Mouse (Mus musculus): ENCODE data around the gene Cinp. TPM values are rescaled to one million over a fixed set of nuclear protein-coding genes. Genes with fewer than 3 reads are reported as not detected.
"Not testable (repeated sequence)": the region's sequence is repeated elsewhere in the genome, so short reads cannot be mapped to it uniquely, and the experiment has no call there.

Gene Cinp
- total RNA-seq, 4 experiments from 2014 or later = 22.3 to 24.5 (median 22.8) TPM

- no peak for DNase-seq (ENCODE audit: low spot score in 2 of 2)
Measured at GRCm38 (mm10) chr12:110860293-110860692, 28.7 kb downstream of the Cinp start.

- not testable (repeated sequence) for DNase-seq (ENCODE audit: low spot score in 2 of 2)
Measured at GRCm38 (mm10) chr12:110858681-110859080, 30.3 kb downstream of the Cinp start.

GRCm38 (mm10) chr12:110857196-110857595, 31.7 kb downstream of the Cinp start:
- DNase-seq (ENCODE audit: low spot score in 2 of 2) = no peak

- DNase-seq (ENCODE audit: low spot score in 2 of 2) = no peak
Measured at GRCm38 (mm10) chr12:110854786-110855737, 33.9 kb downstream of the Cinp start.

DNA sequence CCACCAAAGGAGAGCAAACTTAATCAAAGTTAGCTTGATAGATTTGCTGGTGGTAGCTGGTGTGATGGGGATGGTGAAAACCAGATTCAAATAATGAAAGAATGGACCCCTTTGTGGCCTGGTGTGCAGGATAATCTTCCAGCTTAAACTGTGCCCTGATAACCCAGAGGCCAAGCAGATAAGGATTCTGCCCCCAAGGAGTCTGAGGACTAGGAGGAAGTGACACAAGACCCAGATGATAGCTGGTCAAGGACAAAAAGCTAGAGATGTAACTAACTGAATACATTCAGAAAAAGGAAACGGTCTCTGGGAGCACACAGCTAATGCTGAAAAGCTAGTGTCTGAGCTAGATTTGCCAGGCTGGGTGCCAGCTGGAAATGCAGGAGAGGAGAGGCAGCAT, 37.0 kb downstream of the Cinp start:
- DNase-seq (ENCODE audit: low spot score in 2 of 2) = no peak

GRCm38 (mm10) chr12:110851414-110851813, 37.5 kb downstream of the Cinp start:
- no peak for DNase-seq (ENCODE audit: low spot score in 2 of 2)

DNA sequence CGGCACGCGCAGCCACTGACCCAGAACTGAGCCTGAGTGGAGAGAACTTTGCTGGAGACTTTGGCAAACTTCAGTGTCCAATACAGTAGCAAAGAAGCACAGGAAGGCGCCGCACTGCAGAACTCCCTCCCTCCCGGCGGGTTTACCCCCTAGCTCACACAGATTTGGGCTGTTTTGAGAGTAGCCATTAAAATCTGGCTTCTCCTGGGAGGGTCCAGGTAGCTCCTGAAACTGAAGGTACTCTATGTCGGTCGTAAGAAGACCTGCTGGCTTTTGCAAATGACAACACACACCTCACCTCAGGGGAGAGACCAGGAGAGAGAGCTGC, 38.1 kb downstream of the Cinp start:
- DNase-seq (ENCODE audit: low spot score in 2 of 2) = no peak

DNA sequence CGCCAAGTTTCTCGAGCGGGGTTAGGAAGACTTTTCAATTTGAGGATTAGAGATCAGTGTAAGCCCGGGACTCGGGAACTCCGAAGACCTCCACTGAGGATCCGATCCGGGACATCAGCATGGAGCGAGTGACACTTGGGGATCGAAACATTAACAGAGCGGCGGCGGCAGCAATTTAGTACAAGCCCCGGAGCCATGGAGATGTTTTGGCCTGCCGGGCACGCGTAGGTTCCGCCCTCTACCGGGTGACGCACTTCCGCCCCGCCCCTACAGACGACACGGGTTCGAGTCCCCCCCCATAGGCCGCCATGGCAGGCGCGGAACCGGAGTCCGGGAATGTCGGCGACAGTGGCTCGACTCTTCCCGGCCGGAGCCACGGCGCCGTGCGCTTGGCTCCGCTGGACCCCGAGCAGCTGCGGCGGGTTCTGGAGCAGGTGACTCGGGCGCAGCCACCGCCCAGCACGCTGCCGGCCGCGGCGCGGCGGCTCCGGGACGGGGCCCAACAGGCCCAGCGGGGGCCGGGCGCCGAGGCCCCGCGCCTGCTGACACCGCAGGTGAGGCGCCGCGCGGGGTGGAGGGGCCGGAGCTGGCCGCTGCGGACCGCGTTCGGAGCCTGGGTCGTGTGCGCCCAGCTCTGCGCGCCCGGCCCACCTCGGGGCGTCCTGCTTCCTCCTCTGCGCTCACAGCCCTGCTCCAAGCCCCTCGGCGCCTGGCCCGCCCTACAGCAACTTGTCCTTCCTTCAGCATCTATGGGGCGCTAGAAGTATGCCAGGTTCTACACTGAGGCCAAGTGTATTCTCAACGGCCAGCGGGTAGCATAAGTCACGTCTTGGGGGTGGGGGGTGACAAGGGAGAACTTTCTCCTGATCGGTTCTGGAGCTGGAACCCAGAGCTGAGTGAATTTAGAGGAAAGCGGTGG, 38.7 kb downstream of the Cinp start, which contains the start of gene Zfp839:
Gene Zfp839 (plus strand): TSS at position 244 of the 919 bp plus-strand sequence.
- peak; percentile 76 to 79 for DNase-seq (ENCODE audit: low spot score in 2 of 2)

DNA sequence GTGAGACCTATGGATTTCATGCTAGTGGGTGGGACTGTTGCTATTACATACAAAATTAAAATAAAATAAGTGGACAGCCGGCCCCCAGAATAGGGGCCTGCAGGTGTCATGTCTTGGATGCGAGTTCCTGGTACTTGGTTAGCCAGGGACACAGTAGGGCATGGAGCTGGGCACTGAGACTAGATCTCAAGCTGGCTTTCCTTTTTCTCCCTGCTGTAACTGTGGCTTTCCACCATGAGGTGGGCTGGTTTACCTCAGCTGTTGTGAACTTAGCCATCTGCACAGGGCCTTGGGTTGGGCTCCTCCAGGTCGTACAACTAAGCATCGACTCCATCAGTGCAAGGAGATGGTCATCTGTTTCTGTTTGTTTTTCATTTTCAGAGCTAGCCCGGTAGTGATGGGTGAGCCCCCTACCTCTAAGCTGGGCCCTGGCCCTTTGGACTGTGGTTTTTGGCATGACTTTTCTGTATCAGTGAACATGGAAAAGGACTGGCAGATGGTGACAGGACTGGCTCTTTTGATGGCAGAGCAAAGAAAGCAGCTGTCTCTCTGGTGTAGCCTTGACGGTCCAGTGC, 42.7 kb downstream of the Cinp start:
- no peak for DNase-seq (ENCODE audit: low spot score in 2 of 2)

DNA sequence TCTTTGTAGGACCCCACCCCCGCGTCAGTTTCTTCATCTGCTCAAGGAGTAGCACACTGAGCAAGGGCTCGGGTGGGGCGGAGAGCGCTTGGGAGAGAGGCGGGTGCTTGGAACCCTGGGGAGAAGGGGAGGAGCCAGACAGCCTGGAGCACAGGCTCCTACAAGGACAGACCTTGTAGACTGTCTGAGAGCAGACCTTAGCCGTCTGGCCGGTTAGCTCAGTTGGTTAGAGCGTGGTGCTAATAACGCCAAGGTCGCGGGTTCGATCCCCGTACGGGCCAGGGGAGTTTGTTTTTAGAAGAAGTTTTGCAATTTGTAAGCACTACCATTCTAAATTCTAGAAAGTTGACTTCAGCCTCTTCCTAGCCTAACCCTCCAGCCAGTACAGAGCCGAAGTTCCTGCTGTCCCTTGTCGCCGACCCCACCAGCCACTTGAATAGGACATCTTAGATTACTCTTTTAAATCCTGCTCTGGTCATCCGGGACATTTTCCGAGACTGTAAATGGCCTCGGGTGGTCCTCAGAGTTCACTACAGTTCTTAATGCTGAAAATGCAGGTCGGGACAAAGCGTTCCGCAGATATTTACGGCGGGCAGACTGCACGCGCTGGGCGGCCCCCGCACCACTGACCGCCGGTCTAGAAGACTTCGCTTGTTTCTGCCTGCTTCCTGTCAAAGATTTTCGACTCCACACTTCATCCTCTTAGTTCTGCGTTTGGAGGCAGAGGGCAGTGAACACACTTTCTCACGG, 43.6 kb downstream of the Cinp start:
- peak; percentile 89 to 91 for DNase-seq (ENCODE audit: low spot score in 2 of 2)

DNA sequence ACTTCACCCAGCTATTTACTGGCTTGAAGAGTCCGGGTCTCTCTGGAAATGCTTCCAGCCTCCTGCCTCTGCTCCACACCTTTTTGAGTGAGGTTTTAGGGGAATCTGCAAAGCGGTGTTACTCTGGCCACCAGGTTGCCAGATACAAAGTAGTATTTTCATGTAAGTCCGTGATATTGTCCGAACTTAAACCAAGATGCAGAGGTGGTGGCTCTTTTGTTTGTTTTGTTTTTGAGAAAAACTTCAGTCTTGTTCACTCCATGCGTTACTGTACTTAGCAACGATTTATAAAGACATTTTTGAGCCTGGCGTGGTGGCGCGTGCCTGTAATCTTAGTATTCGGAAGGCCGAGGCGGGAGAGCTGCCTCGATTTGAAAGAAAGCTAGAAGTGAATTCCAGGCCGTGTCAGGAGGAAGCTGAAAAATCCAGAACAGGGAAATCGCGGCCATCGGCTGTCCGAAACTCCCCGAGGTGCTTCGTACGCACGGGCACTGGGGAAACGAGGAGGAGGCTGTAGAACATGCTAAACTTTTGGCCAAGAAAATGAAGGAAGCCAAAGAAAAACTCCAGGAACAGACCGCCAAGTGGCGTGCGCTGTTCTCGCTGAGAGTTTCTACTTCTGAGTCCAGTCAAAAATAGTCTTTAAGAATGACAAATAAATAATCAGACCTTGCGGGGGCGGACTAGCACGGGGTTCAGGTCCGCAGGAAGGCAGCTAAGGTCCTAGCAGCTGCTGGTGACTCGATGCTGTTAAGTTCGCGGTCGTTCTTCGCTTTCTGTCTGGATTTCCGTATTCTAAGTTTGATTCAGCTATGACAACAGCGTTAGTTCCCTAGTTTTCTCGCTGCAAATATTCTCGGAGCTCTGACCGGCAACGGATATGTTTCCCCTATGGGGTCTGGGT, 44.5 kb downstream of the Cinp start:
- DNase-seq (ENCODE audit: low spot score in 2 of 2) = no peak

DNA sequence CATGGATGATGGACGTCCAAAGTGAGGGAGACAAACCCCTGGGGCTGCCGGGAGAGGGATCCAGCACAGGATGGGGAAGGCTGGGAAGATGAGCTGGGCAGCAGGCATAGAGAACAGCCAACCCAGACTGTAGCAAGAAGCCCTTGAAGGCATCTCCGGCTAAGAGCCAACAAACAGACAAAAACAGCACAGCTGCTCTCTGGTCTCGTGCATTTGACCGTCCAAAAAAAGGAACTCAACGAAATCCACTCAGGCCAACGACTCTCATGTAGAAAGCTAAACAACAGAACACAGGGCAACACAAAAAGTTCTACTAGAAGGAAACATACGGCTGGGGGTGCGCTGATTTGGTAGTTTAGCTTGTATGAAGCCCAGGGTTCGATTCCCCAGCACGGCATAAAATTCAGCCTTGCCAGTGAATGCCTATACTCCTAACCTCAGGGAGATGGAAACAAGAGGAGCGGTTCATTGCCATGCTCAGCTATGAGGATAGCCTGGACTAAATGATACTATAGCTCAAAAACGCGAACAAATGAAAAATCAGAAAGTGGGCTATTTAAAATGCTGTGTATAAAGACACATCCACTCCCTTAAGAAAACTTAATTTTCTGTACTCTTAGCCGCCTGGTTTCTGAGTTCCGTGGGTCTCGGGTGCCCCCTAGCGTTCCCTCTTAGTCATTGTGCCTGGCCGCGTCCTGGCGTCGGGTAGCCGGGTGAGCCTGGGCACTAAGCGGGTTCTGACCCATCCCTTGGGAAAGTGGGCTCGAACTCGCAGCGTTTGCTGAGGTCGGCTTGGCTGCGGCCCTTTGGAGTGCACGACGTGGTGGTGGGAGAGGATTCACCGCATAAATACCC, 45.5 kb downstream of the Cinp start:
- DNase-seq (ENCODE audit: low spot score in 2 of 2) = peak; percentile 66 to 67

DNA sequence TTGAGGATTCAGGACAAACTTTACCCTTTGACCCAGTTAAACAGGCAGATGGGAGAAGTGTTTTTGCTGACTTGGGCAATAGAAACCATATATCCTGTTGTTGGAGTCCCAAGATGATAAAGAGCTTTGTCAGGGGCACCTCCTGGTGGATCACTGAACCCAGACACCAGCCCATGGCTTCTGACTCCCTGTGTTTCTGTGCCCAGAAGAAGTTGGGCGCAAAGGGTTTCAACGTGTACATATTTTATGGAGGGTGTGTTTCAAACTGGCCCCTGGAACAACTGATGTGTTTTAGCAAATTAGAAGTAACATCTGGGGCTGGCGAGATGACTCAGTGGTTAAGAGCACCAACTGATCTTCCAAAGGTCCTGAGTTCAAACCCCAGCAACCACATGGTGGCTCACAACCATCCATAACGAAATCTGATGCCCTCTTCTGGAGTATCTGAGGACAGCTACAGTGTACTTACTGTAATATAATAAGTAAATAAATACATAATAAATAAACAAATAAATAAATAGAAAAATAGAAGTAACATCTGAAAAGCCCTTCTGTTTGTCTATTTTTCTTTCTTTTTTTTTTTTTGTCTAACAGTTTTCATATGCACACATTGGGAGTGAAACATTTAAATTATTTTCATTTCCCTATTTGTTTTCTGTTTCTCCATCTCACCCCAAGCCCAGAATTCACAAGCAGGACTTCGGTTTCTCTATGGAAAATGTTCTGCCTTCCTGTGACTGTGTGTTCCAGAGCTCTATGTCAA, 47.0 kb downstream of the Cinp start:
- no peak for DNase-seq (ENCODE audit: low spot score in 2 of 2)

DNA sequence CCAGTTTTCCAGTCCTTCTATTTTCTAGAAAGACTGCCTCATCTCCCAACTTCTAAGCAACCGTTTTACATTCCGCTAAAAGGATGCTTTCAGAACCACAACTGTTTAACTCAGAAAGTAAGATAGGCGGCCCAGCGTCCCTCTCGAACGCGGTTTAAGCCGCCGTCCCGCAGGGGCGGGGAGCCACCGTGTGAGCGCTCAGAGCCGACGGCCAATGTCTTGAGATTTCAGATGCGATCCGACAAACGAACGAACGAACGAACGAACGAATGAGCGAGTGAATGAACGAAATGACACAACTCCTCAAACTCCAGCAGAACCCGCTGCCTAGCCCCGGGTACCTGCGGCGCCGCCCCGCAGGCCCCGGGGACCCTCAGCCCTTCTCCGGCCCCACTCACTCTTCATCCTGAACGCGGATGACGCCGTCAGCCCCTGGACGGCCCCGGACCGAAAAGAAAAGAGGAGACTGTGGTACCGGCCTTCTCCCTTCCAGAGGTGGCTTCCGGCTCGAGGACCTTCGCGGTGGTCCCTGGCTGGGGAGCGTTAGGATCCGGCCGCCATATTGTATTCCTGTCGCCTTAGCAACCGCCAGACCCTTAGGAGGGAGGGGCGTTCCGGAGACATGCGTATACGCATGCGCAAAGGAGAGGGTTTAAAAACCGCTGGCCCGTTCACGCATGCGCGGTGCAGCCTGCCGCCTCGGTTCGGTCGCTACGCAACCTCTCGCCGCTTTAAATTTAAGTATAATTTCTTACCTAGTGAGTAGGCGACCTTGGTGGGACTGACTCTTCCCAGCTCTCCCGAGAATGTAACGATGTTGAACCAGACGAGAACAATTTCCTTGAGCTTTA, 48.4 kb downstream of the Cinp start, which contains the start of gene Mok:
Gene Mok (minus strand): TSS at position 592 of the 851 bp plus-strand sequence.
- peak; percentile 83 to 89 for DNase-seq (ENCODE audit: low spot score in 2 of 2)

- no peak for DNase-seq (ENCODE audit: low spot score in 2 of 2)
Measured at GRCm38 (mm10) chr12:110837850-110838249, 51.1 kb downstream of the Cinp start.

DNA sequence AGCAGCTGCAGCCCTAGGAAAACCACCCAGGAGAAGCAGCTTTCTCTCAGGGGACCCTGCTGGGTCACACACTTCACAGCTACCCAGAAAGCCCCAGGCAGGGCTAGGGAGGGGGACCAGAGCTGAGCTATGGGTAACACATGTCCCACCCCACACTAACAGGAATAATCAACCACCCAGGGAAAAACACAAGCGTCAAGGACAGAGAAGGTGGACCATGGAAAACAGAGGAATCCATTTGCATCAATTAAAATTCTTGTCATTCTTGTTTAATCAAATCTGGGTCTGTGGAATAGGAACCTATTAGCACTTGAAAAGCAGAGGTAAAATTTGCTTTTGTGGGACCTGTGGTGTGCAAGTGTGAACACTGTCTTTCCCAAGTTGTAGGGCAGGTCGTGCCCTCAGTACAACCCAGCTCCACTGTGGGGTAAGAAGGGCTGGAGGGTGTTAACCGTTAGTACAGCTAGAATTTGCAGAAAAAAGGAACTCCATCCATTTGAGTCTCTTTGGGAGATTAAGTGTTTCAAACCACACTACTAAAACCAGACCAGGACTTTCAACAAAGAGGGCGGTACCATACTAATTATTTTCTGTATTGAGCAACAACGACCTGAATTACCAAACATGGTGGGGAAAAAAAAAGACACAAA, 51.6 kb downstream of the Cinp start:
- no peak for DNase-seq (ENCODE audit: low spot score in 2 of 2)

- DNase-seq (ENCODE audit: low spot score in 2 of 2) = no peak
Measured at GRCm38 (mm10) chr12:110836729-110837128, 52.2 kb downstream of the Cinp start.
